Mouse (Mus musculus) hindbrain, embryonic 13.5 days (tissue): ENCODE measurements around the gene Nebl. TPM values are rescaled to one million over a fixed set of nuclear protein-coding genes. Genes with fewer than 3 reads are reported as not detected.

Experiments used
- ATAC-seq: fragments of 200-750 bp; cut with Nextera tagmentation; 2 replicates; pipeline ENCODE4 v1.8.0; 2017; ENCODE audit warnings: moderate TSS enrichment; ENCODE audit not compliant: low FRiP score
- H3K27ac ChIP-seq: fragments of 300-500 bp; sonication (generic); 2 replicates; pipeline ENCODE4 v1.5.1; 2015; ENCODE audit warnings: inconsistent platforms, mild to moderate bottlenecking, moderate library complexity
- H3K27me3 ChIP-seq: fragments of 300-500 bp; sonication (generic); 2 replicates; pipeline ENCODE4 v1.6.1; 2015; ENCODE audit warnings: mild to moderate bottlenecking, inconsistent platforms
- H3K36me3 ChIP-seq: fragments of 300-500 bp; sonication (generic); 2 replicates; pipeline ENCODE4 v1.6.1; 2015; ENCODE audit warnings: mild to moderate bottlenecking, inconsistent platforms
- H3K4me1 ChIP-seq: fragments of 300-500 bp; sonication (generic); replicated peaks from 2 replicates; pipeline ENCODE4 v1.6.1; 2015; ENCODE audit warnings: inconsistent platforms
- H3K4me2 ChIP-seq: fragments of 300-500 bp; sonication (generic); 2 replicates; pipeline ENCODE4 v1.6.1; 2015; ENCODE audit warnings: inconsistent platforms, mild to moderate bottlenecking, moderate library complexity
- H3K4me3 ChIP-seq: fragments of 300-500 bp; sonication (generic); 2 replicates; pipeline ENCODE4 v1.5.1; 2015; ENCODE audit warnings: mild to moderate bottlenecking, inconsistent platforms
- H3K9ac ChIP-seq: fragments of 300-500 bp; sonication (generic); 2 replicates; pipeline ENCODE4 v1.6.1; 2015; ENCODE audit warnings: mild to moderate bottlenecking, inconsistent platforms
- H3K9me3 ChIP-seq: fragments of 300-500 bp; sonication (generic); 2 replicates; pipeline ENCODE4 v1.6.1; 2016; ENCODE audit warnings: inconsistent platforms
- WGBS: fragments of 180-500 bp; shearing (Covaris S2); methylation state at CpG from one replicate; pipeline ENCODE4 v1.1.7; 2015; 5-methylcytosine and 5-hydroxymethylcytosine counted together
- polyA plus RNA-seq: library from polyadenylated mRNA; unstranded; fragments of >200 nt; fragmentation: Nextera tagmentation; extraction: Ambion mirVana; gene quantifications from 2 replicates; pipeline ENCODE4 v1.2.1, GENCODE M21; 2015

Gene Nebl
- polyA plus RNA-seq, 1 experiment from 2014 or later: 8.9 TPM

DNA sequence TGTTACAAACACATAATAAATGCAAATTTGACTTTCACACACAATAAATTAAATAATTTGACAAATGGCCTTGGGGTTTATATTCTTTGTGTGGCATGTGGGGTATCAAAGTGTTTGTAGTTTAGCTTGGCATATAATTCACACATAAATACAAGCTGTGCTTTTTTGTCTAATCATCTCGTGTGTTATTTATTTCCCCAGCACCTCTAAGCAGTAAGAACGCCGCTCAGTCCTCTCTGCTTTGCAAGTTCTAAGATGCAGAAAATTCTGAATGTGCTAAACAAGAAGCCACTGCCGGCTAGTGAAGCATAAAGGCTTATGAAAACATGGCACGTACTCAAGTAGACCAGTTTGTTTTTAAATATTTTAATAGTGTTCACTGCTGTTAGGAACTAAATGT lies 6.9 kb downstream of the Nebl start:
- Histone ChIP-seq H3K4me1 (peaks cover 16% of the 10 kb centered on the region), H3K27me3 (peaks cover 16% of the 10 kb centered on the region), H3K36me3 (no peaks in the 10 kb centered on the region), H3K4me3 (no peak overlapping the region), H3K9ac (no peak overlapping the region), H3K27ac (no peak overlapping the region), H3K4me2 (no peak overlapping the region), H3K9me3 (no peaks in the 10 kb centered on the region)
- no peak for ATAC-seq
- WGBS: 55% methylated on average over 5 of the region's 5 CpGs

DNA sequence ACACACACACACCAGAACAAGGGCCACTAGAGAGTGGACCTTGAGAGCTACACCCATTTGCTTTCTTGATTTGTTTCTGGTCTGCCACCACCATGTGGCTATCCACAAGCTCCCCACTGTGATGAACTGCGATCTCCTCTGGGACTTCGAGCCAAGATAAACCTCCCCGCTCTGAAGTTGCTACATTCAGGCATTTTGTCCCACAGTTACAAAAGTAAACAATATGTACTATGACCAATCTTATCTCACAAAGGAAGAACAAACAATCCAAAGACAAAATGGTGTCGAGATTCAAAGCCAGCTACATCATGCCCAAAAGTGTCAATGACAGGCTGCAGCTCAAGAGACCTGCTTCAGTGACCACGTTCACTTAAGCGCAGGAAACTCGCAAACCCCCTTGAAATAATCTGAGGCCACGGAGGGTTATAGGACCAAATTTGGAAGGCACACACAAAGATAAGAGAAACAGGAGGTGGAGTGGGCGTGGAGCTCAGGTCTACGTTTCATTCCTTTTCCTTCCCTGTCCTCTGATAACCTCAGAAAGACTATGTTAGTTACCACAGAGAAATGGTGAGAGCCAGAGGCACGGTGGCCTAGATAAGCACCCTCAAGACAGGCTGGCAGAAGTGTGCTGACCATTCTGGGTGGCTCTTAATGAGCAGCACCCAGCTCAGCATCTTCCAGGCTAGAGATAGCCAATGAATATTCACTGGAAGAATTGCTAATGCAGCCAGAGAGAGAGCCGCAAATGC lies 7.8 kb downstream of the Nebl start:
- ATAC-seq: no peak
- no peak overlapping the region for H3K4me3 ChIP-seq
- WGBS: 77% methylated on average over 12 of the region's 12 CpGs
- peaks cover 7% of the 10 kb centered on the region; the same call in 1 of the 2 replicates for H3K27me3 ChIP-seq
- H3K27ac ChIP-seq: 0 out of 2 replicates have a peak overlapping the region, but pooled peaks have one; percentile 32
- no peaks in the 10 kb centered on the region for H3K9me3 ChIP-seq
- no peak overlapping the region for H3K9ac ChIP-seq
- H3K36me3 ChIP-seq: no peaks in the 10 kb centered on the region
- H3K4me2 ChIP-seq: no peak overlapping the region
- peaks cover 16% of the 10 kb centered on the region for H3K4me1 ChIP-seq

DNA sequence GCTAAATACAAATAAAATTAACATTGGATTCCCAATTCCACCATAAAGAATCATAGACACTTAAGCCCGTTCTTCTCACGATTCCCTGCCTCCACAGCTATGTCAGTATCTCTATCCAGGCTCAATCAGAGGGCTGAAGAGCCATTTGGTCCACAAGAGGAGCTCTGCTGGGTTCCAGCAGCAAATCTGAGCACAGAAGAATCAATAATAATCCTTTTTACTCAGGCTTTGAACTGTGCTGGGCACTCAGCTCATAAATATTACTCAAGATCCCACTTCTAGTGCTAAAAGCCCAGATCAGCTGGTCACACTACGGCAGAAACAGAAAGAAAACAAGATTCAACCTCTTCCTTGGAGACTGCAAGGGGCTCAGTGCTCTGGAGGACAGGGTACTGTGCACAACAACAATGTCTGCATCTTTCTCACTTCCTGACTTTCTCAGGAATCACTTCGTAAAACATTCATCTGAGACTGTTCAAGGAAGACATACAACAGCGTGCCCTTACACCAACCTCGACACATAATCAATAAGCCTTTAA lies 10.0 kb downstream of the Nebl start:
- H3K4me1 ChIP-seq: peaks cover 16% of the 10 kb centered on the region
- peak; percentile 37; the same call in 1 of the 2 replicates for ATAC-seq
- H3K9ac ChIP-seq: no peak overlapping the region
- no peak overlapping the region for H3K4me2 ChIP-seq
- no peak overlapping the region for H3K27ac ChIP-seq
- H3K4me3 ChIP-seq: no peak overlapping the region
- no peaks in the 10 kb centered on the region for H3K9me3 ChIP-seq
- peaks cover 1% of the 10 kb centered on the region; the same call in 1 of the 2 replicates for H3K36me3 ChIP-seq
- WGBS: 70% methylated on average over 6 of the region's 6 CpGs
- no peaks in the 10 kb centered on the region for H3K27me3 ChIP-seq

DNA sequence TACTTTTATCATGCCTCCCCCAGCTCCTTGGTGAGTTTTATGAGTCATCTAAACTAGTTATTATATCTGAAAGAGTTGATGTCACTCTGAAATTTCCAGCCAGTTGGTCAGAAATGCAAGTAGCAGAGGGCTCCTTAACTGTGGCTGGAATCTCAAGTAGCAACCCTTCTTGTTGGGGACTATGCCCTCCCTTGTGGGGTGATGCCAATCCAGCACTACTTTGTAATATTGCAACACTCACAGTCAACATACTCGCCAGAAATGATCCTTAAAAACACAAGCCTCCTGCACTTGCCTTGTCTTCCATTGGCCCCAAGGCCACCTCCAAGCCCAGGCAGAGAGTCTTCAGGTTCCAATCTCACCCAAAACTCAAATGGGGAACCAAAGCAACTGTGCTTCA lies 13.0 kb downstream of the Nebl start:
- Histone ChIP-seq H3K4me3 (no peak overlapping the region), H3K4me1 (peaks cover 11% of the 10 kb centered on the region), H3K36me3 (peaks cover 4% of the 10 kb centered on the region; the same call in 1 of the 2 replicates), H3K27me3 (no peaks in the 10 kb centered on the region), H3K27ac (no peak overlapping the region), H3K9me3 (no peaks in the 10 kb centered on the region), H3K9ac (no peak overlapping the region), H3K4me2 (no peak overlapping the region)
- WGBS: 78% methylated on average over 1 of the region's 1 CpGs
- no peak for ATAC-seq

DNA sequence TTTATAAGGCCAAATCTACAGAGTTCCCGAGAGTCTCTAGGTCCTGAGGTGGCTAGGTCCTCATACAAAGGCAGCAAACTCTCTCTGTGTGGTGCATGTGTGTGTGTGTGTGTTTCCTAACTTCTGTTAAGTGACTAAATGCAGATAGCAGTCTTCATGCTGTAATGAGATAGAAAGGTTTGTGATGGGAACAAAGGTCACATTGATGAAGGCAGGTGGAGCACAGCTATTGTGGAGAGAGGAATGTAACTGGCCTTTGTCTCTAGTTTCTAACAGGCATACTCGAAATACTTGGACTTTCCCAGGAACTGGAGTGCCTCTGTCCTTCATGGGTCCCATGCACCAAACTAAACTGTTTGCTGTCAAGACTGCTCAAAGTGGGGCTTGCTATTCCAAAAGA lies 14.1 kb downstream of the Nebl start:
- WGBS: 64% methylated on average over 2 of the region's 2 CpGs
- no peak overlapping the region for H3K9ac ChIP-seq
- no peak overlapping the region for H3K4me2 ChIP-seq
- no peaks in the 10 kb centered on the region for H3K27me3 ChIP-seq
- no peak overlapping the region for H3K4me3 ChIP-seq
- no peak for ATAC-seq
- no peaks in the 10 kb centered on the region for H3K9me3 ChIP-seq
- H3K36me3 ChIP-seq: peaks cover 4% of the 10 kb centered on the region; the same call in 1 of the 2 replicates
- H3K4me1 ChIP-seq: peaks cover 11% of the 10 kb centered on the region
- no peak overlapping the region for H3K27ac ChIP-seq

DNA sequence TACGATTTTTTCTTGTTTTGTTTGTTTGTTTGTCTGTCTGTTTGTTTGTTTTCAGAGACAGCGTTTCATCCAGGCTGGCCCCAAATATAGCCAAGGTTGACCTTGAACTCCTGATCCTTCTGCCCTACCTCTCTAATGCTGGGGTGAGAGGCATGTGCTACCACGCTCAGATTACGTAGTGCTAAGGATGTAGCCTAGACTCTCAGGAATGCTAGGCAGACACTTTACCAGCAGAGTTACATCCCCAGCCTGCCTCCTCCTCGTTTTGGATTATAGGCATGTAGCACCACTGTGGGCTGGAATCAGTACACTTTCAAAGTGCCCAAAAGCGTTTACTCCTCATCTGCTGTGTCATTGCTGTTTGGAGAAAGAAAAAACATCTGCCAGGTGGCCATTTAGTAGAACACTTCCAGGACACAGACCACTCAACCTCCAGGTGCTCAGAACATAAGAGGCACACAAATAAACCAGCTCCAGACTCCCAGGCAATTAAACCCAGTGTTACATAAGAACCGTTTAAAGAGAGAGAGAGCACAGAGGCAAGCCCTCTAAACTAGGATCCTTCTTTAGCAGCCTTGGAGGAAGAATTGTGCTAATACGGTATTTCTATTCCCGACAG lies 16.0 kb downstream of the Nebl start:
- Histone ChIP-seq H3K27me3 (no peaks in the 10 kb centered on the region), H3K4me1 (no peaks in the 10 kb centered on the region), H3K4me3 (no peak overlapping the region), H3K27ac (no peak overlapping the region), H3K9me3 (no peaks in the 10 kb centered on the region), H3K9ac (no peak overlapping the region), H3K4me2 (no peak overlapping the region), H3K36me3 (peaks cover 4% of the 10 kb centered on the region; the same call in 1 of the 2 replicates)
- WGBS: 85% methylated on average over 9 of the region's 9 CpGs
- no peak for ATAC-seq

DNA sequence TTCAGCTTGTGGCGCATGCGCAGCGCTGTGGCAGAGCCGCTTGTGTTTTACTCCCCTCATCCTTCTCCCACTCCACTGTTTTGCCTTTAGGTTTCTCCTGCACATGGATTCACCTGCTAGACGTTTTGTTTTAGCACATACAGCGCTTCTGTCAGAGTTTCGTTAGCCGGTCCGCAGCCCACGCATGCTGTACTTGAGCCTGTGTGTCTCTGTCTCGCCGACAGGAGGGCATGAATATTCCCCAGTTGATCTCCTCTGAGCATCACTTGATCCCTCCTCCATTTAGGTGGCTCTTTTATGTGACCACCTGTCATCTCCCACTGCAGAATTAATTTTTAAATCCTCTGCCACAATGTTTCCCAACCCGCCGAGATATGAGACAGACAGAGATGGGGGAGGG lies 16.6 kb downstream of the Nebl start:
- peaks cover 4% of the 10 kb centered on the region; the same call in 1 of the 2 replicates for H3K36me3 ChIP-seq
- H3K4me2 ChIP-seq: no peak overlapping the region
- WGBS: 79% methylated on average over 14 of the region's 14 CpGs
- no peak for ATAC-seq
- no peak overlapping the region for H3K9ac ChIP-seq
- no peaks in the 10 kb centered on the region for H3K27me3 ChIP-seq
- no peak overlapping the region for H3K27ac ChIP-seq
- H3K4me3 ChIP-seq: no peak overlapping the region
- no peaks in the 10 kb centered on the region for H3K9me3 ChIP-seq
- H3K4me1 ChIP-seq: no peaks in the 10 kb centered on the region

DNA sequence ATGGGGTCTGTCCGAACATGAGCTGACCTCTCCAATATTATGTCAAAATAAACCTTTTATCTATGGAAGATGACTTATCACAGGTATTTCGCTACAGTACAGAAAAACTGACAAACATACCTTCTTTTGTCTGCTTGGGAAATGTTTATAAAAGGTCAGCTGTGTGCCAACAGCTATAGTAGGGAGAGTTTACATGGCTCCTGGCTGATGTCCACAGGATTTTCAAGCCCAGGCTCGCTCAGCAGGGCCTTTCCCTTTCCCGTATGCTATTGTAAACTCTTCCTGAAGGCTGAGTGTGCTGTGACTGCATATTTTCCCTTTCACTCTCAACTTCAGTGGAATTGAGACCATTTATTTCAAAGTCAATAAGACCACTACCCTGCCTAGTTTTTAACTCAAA lies 17.1 kb downstream of the Nebl start:
- ATAC-seq: no peak
- H3K27ac ChIP-seq: no peak overlapping the region
- no peaks in the 10 kb centered on the region for H3K4me1 ChIP-seq
- H3K27me3 ChIP-seq: no peaks in the 10 kb centered on the region
- H3K4me2 ChIP-seq: no peak overlapping the region
- no peak overlapping the region for H3K4me3 ChIP-seq
- H3K9ac ChIP-seq: no peak overlapping the region
- peaks cover 4% of the 10 kb centered on the region; the same call in 1 of the 2 replicates for H3K36me3 ChIP-seq
- WGBS: 59% methylated on average over 4 of the region's 4 CpGs
- H3K9me3 ChIP-seq: no peaks in the 10 kb centered on the region

DNA sequence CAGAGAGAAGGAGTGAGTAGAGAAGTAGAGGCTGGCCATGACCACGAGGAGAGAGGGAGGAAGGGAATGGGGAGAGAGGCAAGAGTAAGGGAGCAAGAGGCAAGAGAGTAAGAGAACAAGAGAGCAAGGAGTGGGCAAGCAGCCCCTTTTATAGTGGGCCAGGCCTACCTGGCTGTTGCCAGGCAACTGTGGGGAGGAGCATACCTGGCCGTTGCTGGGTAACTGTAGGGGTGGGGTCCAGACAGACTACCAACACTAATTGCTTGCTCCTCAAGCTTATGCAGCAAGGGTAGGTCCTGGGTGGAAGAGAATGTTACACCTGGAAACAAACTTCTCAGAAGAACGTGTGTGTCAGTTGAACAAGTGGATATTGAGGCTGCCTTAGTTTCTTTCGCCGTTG lies 20.0 kb downstream of the Nebl start:
- Histone ChIP-seq H3K4me3 (no peak overlapping the region), H3K27me3 (no peaks in the 10 kb centered on the region), H3K36me3 (peaks cover 2% of the 10 kb centered on the region; the same call in 1 of the 2 replicates), H3K4me2 (no peak overlapping the region), H3K9me3 (no peaks in the 10 kb centered on the region), H3K9ac (no peak overlapping the region), H3K4me1 (no peaks in the 10 kb centered on the region), H3K27ac (no peak overlapping the region)
- no peak for ATAC-seq
- 86% methylated on average over 5 of the region's 5 CpGs for WGBS

DNA sequence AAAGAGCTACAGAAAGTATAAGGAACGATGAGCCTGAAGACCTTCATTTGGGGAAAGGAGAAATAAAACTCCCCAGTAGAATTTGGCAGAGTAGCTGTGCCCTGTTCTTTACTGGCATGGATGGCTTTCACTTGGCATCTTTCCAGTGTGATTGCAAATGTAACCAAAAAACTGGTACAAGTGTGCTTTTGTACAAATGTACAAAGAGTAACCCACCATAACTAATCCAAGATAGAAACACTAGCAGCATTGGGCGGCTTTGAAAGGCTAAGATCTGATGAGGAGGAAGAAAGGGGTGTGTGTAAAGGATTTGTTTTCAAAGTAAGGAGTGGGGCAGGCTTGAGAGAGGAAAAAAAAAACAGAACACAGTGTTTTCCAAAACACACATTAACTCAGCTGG lies 21.2 kb downstream of the Nebl start:
- no peaks in the 10 kb centered on the region for H3K4me1 ChIP-seq
- H3K9ac ChIP-seq: no peak overlapping the region
- H3K36me3 ChIP-seq: no peaks in the 10 kb centered on the region
- no peaks in the 10 kb centered on the region for H3K27me3 ChIP-seq
- ATAC-seq: no peak
- no peak overlapping the region for H3K4me2 ChIP-seq
- no peak overlapping the region for H3K27ac ChIP-seq
- no peak overlapping the region for H3K4me3 ChIP-seq
- WGBS: 72% methylated on average over 2 of the region's 2 CpGs
- no peaks in the 10 kb centered on the region for H3K9me3 ChIP-seq

DNA sequence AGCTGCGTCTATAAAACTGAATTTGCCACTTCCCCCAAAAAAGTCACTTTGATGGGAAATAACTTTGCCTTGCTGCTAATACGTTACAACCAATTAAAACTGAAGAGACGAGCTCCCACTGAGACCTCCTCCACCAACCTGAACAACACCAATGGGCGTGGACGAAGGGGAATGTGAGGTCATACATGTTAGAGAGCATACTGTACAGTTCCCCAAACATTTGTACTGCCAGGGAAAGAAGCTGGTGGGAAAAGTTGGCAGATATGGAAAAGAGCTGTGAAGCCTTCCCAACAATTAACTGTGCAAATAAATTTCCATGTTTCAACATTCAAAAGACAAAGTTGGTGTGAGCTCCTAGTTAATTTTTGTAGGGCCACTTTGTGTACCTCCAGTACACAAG lies 25.3 kb downstream of the Nebl start:
- Histone ChIP-seq H3K4me2 (no peak overlapping the region), H3K9me3 (no peaks in the 10 kb centered on the region), H3K4me3 (no peak overlapping the region), H3K9ac (no peak overlapping the region), H3K27me3 (no peaks in the 10 kb centered on the region), H3K4me1 (peaks cover 9% of the 10 kb centered on the region), H3K27ac (no peak overlapping the region), H3K36me3 (no peaks in the 10 kb centered on the region)
- 83% methylated on average over 5 of the region's 5 CpGs for WGBS
- ATAC-seq: no peak

DNA sequence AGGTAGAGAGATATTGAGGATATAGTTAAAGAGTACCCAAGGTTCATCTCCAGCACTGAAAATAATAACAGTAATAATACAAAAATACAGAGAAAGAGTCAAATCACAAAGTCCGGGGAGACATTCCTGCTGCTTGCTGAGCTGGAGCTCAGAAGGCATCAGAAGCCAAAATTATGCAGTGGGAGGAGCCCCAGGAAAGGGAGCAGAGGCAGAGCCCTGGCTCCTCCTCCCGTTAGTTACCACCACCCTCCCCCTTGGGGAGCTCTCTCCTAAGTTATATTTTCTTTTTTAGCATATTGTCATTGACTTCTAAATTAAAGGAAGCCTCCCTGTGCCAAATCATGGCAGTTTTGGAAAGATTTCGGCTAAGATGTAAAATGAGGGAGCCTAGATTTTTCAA lies 25.8 kb downstream of the Nebl start:
- WGBS: 63% methylated on average over 3 of the region's 3 CpGs
- Histone ChIP-seq H3K36me3 (no peaks in the 10 kb centered on the region), H3K4me3 (no peak overlapping the region), H3K27me3 (no peaks in the 10 kb centered on the region), H3K27ac (no peak overlapping the region), H3K4me2 (no peak overlapping the region), H3K4me1 (peaks cover 9% of the 10 kb centered on the region), H3K9ac (no peak overlapping the region), H3K9me3 (no peaks in the 10 kb centered on the region)
- no peak for ATAC-seq

DNA sequence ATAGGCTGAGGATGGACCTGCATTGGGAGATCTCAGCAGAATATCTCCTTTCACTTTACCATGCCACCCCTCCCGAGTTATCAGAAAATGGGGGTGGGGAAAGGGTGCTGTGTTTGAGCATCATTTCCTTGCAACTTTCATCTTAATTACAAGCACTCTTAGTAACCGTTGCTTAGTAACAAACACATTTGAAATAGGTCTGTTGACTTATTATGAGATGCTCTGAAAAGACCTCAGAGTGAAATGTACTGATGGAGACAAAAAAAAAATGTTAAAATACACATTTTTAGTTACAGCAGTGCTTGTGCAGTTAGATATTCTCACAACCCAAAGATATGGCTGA lies 28.1 kb downstream of the Nebl start:
- no peaks in the 10 kb centered on the region for H3K9me3 ChIP-seq
- no peak overlapping the region for H3K4me2 ChIP-seq
- H3K27ac ChIP-seq: no peak overlapping the region
- 0 out of 2 replicates have a peak, but pooled peaks have one; percentile 2 for ATAC-seq
- WGBS: 58% methylated on average over 2 of the region's 2 CpGs
- no peaks in the 10 kb centered on the region for H3K36me3 ChIP-seq
- no peak overlapping the region for H3K9ac ChIP-seq
- H3K4me3 ChIP-seq: no peak overlapping the region
- no peaks in the 10 kb centered on the region for H3K27me3 ChIP-seq
- peaks cover 9% of the 10 kb centered on the region for H3K4me1 ChIP-seq
